Mouse (Mus musculus) hindbrain, embryonic 14.5 days (tissue): ENCODE results near the gene Mllt3. TPM values are rescaled to one million over a fixed set of nuclear protein-coding genes. Genes with fewer than 3 reads are reported as not detected.

Experiments
- ATAC-seq: fragments of 200-750 bp; cut with Nextera tagmentation; 2 replicates; pipeline ENCODE4 v1.8.0; 2017; ENCODE audit warnings: moderate number of reproducible peaks, mild to moderate bottlenecking, moderate TSS enrichment, moderate library complexity; ENCODE audit not compliant: low FRiP score
- DNase-seq: peaks from one replicate; pipeline ENCODE4 v3.0.0-alpha.2; 2015; ENCODE audit warnings: low spot score
- H3K27ac ChIP-seq: fragments of 300-500 bp; sonication (generic); 2 replicates; pipeline ENCODE4 v1.5.1; 2014; ENCODE audit warnings: mild to moderate bottlenecking, moderate library complexity
- H3K27me3 ChIP-seq: fragments of 300-500 bp; sonication (generic); 2 replicates; pipeline ENCODE4 v1.6.1; 2014; ENCODE audit warnings: mild to moderate bottlenecking, low read length, mixed read lengths; ENCODE audit not compliant: control insufficient read depth, insufficient read depth
- H3K36me3 ChIP-seq: fragments of 300-500 bp; sonication (generic); replicated peaks from 2 replicates; pipeline ENCODE4 v1.6.1; 2014; ENCODE audit not compliant: control insufficient read depth, insufficient read depth
- H3K4me1 ChIP-seq: fragments of 300-500 bp; sonication (generic); replicated peaks from 2 replicates; pipeline ENCODE4 v1.6.1; 2014; ENCODE audit warnings: antibody characterized with exemption, low read length, mixed read lengths; ENCODE audit not compliant: control insufficient read depth, insufficient read depth
- H3K4me2 ChIP-seq: fragments of 300-500 bp; sonication (generic); replicated peaks from 2 replicates; pipeline ENCODE4 v1.6.1; 2014; ENCODE audit warnings: mild to moderate bottlenecking, moderate library complexity
- H3K4me3 ChIP-seq: fragments of 300-500 bp; sonication (generic); replicated peaks from 2 replicates; pipeline ENCODE4 v1.5.1; 2014; ENCODE audit warnings: mild to moderate bottlenecking, low read length
- H3K9ac ChIP-seq: fragments of 300-500 bp; sonication (generic); 2 replicates; pipeline ENCODE4 v1.6.1; 2014
- H3K9me3 ChIP-seq: fragments of 300-500 bp; sonication (generic); 2 replicates; pipeline ENCODE4 v1.6.1; 2016; ENCODE audit warnings: low read length; ENCODE audit not compliant: control insufficient read depth
- whole genome bisulfite sequencing: fragments of 180-500 bp; shearing (Covaris S2); extraction: QIAGEN DNeasy Blood & Tissue Kit; methylation state at CpG from one replicate; pipeline ENCODE4 v1.1.7; 2014; 5-methylcytosine and 5-hydroxymethylcytosine counted together
- polyA plus RNA-seq: library from polyadenylated mRNA; unstranded; fragments of >200 nt; fragmentation: Nextera tagmentation; extraction: Ambion mirVana; gene quantifications from 2 replicates; pipeline ENCODE4 v1.2.1, GENCODE M21; 2014

Gene Mllt3
- polyA plus RNA-seq, 1 experiment from 2014 or later: 72.9 TPM

- 0 out of 2 replicates have a peak, but pooled peaks cover 7% of the 10 kb centered on the region for H3K4me1 ChIP-seq
- H3K4me3 ChIP-seq: no peak overlapping the region
- ATAC-seq (no peak), DNase-seq (no peak)
- no peaks in the 10 kb centered on the region for H3K9me3 ChIP-seq
- no peaks in the 10 kb centered on the region for H3K27me3 ChIP-seq
- no peak overlapping the region for H3K9ac ChIP-seq
- WGBS: 85% methylated on average over 8 of the region's 8 CpGs
- H3K36me3 ChIP-seq: no peaks in the 10 kb centered on the region
- H3K27ac ChIP-seq: no peak overlapping the region
- H3K4me2 ChIP-seq: no peak overlapping the region
Measured at GRCm38 (mm10) chr4:87920664-87921063, 112.5 kb downstream of the Mllt3 start.

- no peak overlapping the region for H3K9ac ChIP-seq
- H3K4me1 ChIP-seq: no peaks in the 10 kb centered on the region; the same call in 1 of the 2 replicates
- no peak overlapping the region for H3K4me3 ChIP-seq
- H3K36me3 ChIP-seq: no peaks in the 10 kb centered on the region
- 73% methylated on average over 6 of the region's 6 CpGs for WGBS
- no peak overlapping the region for H3K27ac ChIP-seq
- DNase-seq: no peak
- no peaks in the 10 kb centered on the region for H3K9me3 ChIP-seq
- no peak overlapping the region for H3K4me2 ChIP-seq
- no peak for ATAC-seq
- H3K27me3 ChIP-seq: no peaks in the 10 kb centered on the region
Measured at GRCm38 (mm10) chr4:87911172-87911994, 121.8 kb downstream of the Mllt3 start.

DNA sequence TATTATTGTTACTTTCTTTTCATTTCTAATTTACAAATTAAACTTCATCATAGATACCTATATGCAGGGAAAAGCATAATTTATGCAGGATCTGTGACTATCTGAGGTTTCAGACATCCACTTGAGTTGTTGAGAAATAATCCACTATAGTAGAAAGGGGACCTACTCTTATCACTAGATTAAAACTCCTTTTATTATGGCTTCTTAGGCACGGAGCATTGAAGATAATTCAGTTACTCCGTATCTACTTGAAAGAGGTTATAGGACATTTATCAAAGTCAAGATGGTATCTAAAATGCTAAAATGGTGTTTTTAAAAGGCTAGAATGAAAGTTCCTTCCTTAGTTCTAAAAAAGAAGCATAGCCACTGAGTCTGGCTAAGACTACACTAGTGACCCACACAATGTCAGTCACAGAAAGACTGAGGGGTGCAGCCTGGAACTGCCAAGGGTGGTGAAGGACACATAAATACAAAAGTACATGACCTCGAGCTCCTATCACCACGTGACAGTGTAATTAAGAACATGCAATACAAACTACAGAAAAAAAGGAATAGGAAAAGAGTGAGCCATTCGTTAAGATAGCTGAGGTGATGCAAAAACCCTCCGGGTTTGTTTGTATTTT, 127.9 kb downstream of the Mllt3 start:
- H3K4me2 ChIP-seq: no peak overlapping the region
- no peaks in the 10 kb centered on the region for H3K9me3 ChIP-seq
- no peaks in the 10 kb centered on the region for H3K4me1 ChIP-seq
- no peaks in the 10 kb centered on the region for H3K36me3 ChIP-seq
- ATAC-seq (no peak), DNase-seq (no peak)
- no peaks in the 10 kb centered on the region for H3K27me3 ChIP-seq
- no peak overlapping the region for H3K27ac ChIP-seq
- no peak overlapping the region for H3K9ac ChIP-seq
- WGBS: 78% methylated on average over 6 of the region's 6 CpGs
- H3K4me3 ChIP-seq: no peak overlapping the region

DNA sequence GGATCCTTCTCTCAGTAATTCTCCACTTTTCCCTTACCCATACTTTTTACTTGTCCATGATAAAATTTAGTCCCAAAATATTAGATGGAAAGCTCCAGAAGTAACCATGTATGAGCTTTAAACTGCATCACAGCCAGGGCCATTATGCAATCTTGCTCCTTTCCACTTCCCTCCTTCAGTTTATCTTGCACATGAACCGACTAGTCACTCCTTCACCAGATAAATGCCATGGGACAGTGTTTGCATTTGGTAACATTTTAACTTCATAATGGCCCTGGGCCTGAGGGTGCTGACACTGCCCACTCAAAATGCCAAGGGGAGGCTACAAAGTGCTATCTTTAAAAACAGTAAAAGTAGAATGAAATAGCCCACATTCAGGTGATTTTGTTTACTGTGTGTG, 128.4 kb downstream of the Mllt3 start:
- no peak for DNase-seq
- H3K27me3 ChIP-seq: no peaks in the 10 kb centered on the region
- no peaks in the 10 kb centered on the region for H3K36me3 ChIP-seq
- H3K9ac ChIP-seq: no peak overlapping the region
- no peak overlapping the region for H3K4me2 ChIP-seq
- no peaks in the 10 kb centered on the region for H3K4me1 ChIP-seq
- H3K9me3 ChIP-seq: no peaks in the 10 kb centered on the region
- no peak for ATAC-seq
- 72% methylated on average over 1 of the region's 1 CpGs for whole genome bisulfite sequencing
- H3K4me3 ChIP-seq: no peak overlapping the region
- H3K27ac ChIP-seq: no peak overlapping the region

DNA sequence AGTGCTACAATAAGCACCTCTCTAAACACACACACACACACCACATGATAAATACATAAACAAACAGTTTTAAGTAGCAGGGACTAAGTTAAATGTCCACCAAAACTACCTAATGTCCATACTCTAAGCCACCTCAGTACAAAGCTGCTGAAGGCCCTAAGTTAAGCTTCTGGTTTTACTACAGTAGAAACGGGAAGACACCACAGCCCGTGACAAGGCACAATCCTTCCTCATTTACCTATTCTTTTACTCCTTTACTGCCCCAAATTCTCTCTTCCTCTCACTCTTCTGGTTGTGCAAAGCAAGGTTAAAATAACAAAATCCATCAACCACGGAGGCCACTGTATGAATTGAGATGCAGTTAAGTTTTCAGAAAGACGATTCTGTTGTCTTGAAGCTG, 130.6 kb downstream of the Mllt3 start:
- Histone ChIP-seq H3K4me1 (no peaks in the 10 kb centered on the region), H3K9me3 (no peaks in the 10 kb centered on the region), H3K36me3 (no peaks in the 10 kb centered on the region), H3K27me3 (no peaks in the 10 kb centered on the region), H3K4me2 (no peak overlapping the region), H3K4me3 (no peak overlapping the region), H3K27ac (no peak overlapping the region), H3K9ac (no peak overlapping the region)
- WGBS: 91% methylated on average over 4 of the region's 4 CpGs
- no peak for DNase-seq
- no peak for ATAC-seq

- H3K4me2 ChIP-seq: no peak overlapping the region
- H3K36me3 ChIP-seq: no peaks in the 10 kb centered on the region
- H3K9me3 ChIP-seq: no peaks in the 10 kb centered on the region
- H3K4me3 ChIP-seq: no peak overlapping the region
- 52% methylated on average over 1 of the region's 1 CpGs for WGBS
- no peak overlapping the region for H3K27ac ChIP-seq
- H3K9ac ChIP-seq: no peak overlapping the region
- H3K4me1 ChIP-seq: no peaks in the 10 kb centered on the region
- DNase-seq (no peak), ATAC-seq (no peak)
- H3K27me3 ChIP-seq: no peaks in the 10 kb centered on the region
Measured at GRCm38 (mm10) chr4:87901166-87901565, 132.0 kb downstream of the Mllt3 start.

- Histone ChIP-seq H3K4me2 (no peak overlapping the region), H3K4me1 (no peaks in the 10 kb centered on the region; the same call in 1 of the 2 replicates), H3K36me3 (no peaks in the 10 kb centered on the region), H3K27ac (no peak overlapping the region), H3K9me3 (no peaks in the 10 kb centered on the region), H3K9ac (no peak overlapping the region), H3K4me3 (no peak overlapping the region), H3K27me3 (no peaks in the 10 kb centered on the region)
- DNase-seq (no peak), ATAC-seq (no peak)
- 94% methylated on average over 3 of the region's 3 CpGs for WGBS
Measured at GRCm38 (mm10) chr4:87893498-87893897, 139.7 kb downstream of the Mllt3 start.

DNA sequence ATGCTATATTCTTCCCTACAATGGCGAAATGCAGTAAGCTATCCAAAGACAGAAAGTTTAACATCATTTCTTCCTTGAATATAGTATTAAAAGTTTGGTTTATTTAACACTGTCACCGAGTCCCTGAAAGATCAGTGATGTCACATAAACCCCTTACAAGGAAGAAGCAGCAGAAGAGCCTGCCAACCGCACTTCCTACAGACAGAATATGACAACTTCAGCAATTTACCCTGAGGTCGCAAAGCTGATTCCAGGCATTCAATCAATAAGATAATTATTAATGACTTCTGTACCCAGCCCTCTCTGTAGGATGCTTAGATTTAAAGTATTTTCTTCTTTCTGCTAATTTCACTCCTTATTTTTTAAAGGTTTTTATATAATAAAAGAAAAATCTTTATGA, 140.2 kb downstream of the Mllt3 start:
- Histone ChIP-seq H3K36me3 (no peaks in the 10 kb centered on the region), H3K4me3 (no peak overlapping the region), H3K27ac (no peak overlapping the region), H3K9ac (no peak overlapping the region), H3K4me1 (no peaks in the 10 kb centered on the region; the same call in 1 of the 2 replicates), H3K9me3 (no peaks in the 10 kb centered on the region), H3K4me2 (no peak overlapping the region), H3K27me3 (no peaks in the 10 kb centered on the region)
- WGBS: 79% methylated on average over 4 of the region's 4 CpGs
- no peak for ATAC-seq
- DNase-seq: no peak

DNA sequence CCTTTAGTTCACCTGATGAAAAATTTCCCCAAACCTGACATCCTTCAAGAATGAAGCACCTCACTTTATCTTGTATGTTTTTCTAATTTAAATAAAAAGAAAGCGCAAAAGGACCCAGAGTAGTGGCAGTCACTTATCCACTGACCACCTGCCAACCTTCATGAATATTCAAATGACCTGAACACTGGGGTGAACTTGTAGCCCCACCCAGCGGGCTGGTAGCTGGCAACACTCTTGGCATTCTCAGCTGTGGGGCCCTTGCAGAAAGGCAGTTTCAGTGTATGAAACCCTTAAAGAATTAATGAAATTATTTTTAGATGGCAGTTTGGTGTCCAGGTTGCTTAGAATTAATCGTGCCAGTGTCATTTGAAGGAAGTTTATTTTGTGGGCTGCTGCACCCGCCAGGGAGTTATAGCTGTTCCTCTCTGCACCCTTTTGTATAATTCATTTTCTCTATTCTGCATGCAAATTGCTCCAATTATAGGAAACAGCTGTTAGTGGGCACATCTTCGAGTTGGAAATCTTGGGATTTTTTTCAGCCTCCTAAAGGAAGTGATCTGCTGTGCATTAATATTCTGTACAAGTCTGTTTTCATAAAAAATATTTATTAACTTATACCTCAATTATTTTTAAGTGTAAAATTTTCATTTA, 149.8 kb downstream of the Mllt3 start:
- Histone ChIP-seq H3K4me3 (no peak overlapping the region), H3K27me3 (no peaks in the 10 kb centered on the region), H3K4me2 (no peak overlapping the region), H3K27ac (0 out of 2 replicates have a peak overlapping the region, but pooled peaks have one; percentile 3), H3K36me3 (peaks cover 4% of the 10 kb centered on the region; the same call in 1 of the 2 replicates), H3K4me1 (peaks cover 15% of the 10 kb centered on the region; the same call in 1 of the 2 replicates), H3K9me3 (no peaks in the 10 kb centered on the region), H3K9ac (no peak overlapping the region)
- ATAC-seq (0 out of 2 replicates have a peak, but pooled peaks have one; percentile 48), DNase-seq (no peak)
- 22% methylated on average over 5 of the region's 5 CpGs for WGBS
